Mouse (Mus musculus): ENCODE data around the gene Use1. TPM values are rescaled to one million over a fixed set of nuclear protein-coding genes. Genes with fewer than 3 reads are reported as not detected.

Gene Use1
- polyA plus RNA-seq, 1 experiment from 2014 or later: 87.0 TPM

DNA sequence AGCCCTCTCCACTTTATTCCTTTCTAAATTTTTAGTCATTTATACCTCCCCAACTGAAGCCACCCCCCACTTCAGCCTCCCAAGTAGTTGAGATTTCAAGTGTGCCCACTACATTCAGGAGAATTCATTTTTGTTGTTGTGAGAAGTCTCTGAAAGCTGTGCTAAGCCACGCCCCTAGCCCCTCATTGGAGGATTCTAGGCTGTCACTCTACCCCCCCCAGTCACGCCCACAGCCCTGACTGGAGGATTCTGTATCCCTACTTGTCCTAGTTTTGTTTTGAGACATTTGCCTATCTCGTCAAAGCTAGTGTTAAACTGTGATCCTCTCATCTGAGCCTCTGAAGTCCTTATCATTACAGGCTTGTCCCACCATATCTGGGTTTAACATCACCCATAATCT, 26.2 kb downstream of the Use1 start:
- no peaks in the 10 kb centered on the region for H3K9me3 ChIP-seq
- H3K4me3 ChIP-seq: no peak overlapping the region
- ATAC-seq (ENCODE audit: borderline replicate concordance, extremely low read depth, low FRiP score, low TSS enrichment): no peak

GRCm38 (mm10) chr8:71394481-71394880, 27.8 kb downstream of the Use1 start:
- Histone ChIP-seq H3K27ac (0 out of 2 replicates have a peak overlapping the region, but pooled peaks have one; percentile 9), H3K4me2 (peak overlapping the region; percentile 80), H3K9ac (0 out of 2 replicates have a peak overlapping the region, but pooled peaks have one; percentile 2), H3K36me3 (peaks cover 9% of the 10 kb centered on the region), H3K4me1 (peaks cover 14% of the 10 kb centered on the region), H3K27me3 (no peaks in the 10 kb centered on the region), H3K4me3 (peak overlapping the region; percentile 20), H3K9me3 (no peaks in the 10 kb centered on the region)
- WGBS: 73% methylated on average over 7 of the region's 7 CpGs
- no peak for ATAC-seq (ENCODE audit: borderline replicate concordance, extremely low read depth, low FRiP score, low TSS enrichment)

More for the DNA sequence above, 26.2 kb downstream of the Use1 start:
- Histone ChIP-seq H3K4me1 (peaks cover 14% of the 10 kb centered on the region), H3K36me3 (no peaks in the 10 kb centered on the region; the same call in 1 of the 2 replicates), H3K4me2 (peak overlapping the region; percentile 28), H3K27me3 (no peaks in the 10 kb centered on the region), H3K9ac (no peak overlapping the region), H3K27ac (no peak overlapping the region)
- 18% methylated on average over 3 of the region's 3 CpGs for WGBS

DNA sequence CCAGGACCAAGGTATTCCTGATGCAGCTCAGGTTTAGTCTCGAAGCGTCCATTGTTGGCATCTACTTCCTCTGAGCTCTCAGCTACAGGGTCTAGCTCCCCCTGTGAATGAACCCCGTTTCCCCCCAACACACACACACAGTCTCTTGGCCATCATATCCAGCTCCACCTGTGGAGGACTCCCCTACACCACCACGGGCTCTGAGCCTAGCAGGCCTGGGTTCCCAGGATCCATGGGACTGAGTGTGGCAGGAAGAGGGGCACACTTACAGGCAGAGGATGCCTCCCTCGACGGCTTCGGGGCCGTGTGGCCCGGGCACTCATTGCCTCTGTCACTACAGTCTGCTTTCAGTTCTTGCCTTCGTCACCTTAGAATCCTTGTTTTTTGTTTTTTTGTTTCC, 28.4 kb downstream of the Use1 start:
- Histone ChIP-seq H3K4me1 (peaks cover 14% of the 10 kb centered on the region), H3K36me3 (peaks cover 11% of the 10 kb centered on the region), H3K9ac (0 out of 2 replicates have a peak overlapping the region, but pooled peaks have one; percentile 2), H3K27me3 (no peaks in the 10 kb centered on the region), H3K9me3 (no peaks in the 10 kb centered on the region), H3K4me2 (peak overlapping the region; percentile 80), H3K4me3 (peak overlapping the region; percentile 20), H3K27ac (peak overlapping the region; percentile 80)
- no peak for ATAC-seq (ENCODE audit: borderline replicate concordance, extremely low read depth, low FRiP score, low TSS enrichment)
- WGBS: 63% methylated on average over 10 of the region's 10 CpGs

- Histone ChIP-seq H3K4me3 (peak within 1 kb of the TSS; percentile 63), H3K27ac (peak within 1 kb of the TSS; percentile 80), H3K4me1 (peaks cover 14% of the 10 kb centered on the region), H3K4me2 (peak within 1 kb of the TSS; percentile 80), H3K9me3 (no peaks in the 10 kb centered on the region), H3K9ac (peak within 1 kb of the TSS; percentile 66; the same call in 1 of the 2 replicates), H3K36me3 (peaks cover 14% of the 10 kb centered on the region), H3K27me3 (no peaks in the 10 kb centered on the region)
- 75% methylated on average over 9 of the region's 9 CpGs for WGBS
- no peak for ATAC-seq (ENCODE audit: borderline replicate concordance, extremely low read depth, low FRiP score, low TSS enrichment)
These were observed 29.0 kb downstream of the Use1 start, which contains the start of gene Ushbp1 for GRCm38 (mm10) chr8:71395629-71396028. Gene Ushbp1, minus strand, starts transcription at chr8:71395802.

GRCm38 (mm10) chr8:71396639-71397305, 30.1 kb downstream of the Use1 start, which contains the start of gene Babam1:
Gene Babam1, plus strand, starts transcription at chr8:71396861.
- Histone ChIP-seq H3K9ac (peak within 1 kb of the TSS; percentile 66), H3K4me3 (peak within 1 kb of the TSS; percentile 63), H3K4me1 (peaks cover 14% of the 10 kb centered on the region), H3K36me3 (peaks cover 16% of the 10 kb centered on the region), H3K4me2 (peak within 1 kb of the TSS; percentile 80), H3K27ac (peak within 1 kb of the TSS; percentile 80), H3K27me3 (no peaks in the 10 kb centered on the region), H3K9me3 (no peaks in the 10 kb centered on the region)
- ATAC-seq (ENCODE audit: borderline replicate concordance, extremely low read depth, low FRiP score, low TSS enrichment): peak; percentile 96
- under 1% methylated on average over 34 of the region's 34 CpGs for WGBS

DNA sequence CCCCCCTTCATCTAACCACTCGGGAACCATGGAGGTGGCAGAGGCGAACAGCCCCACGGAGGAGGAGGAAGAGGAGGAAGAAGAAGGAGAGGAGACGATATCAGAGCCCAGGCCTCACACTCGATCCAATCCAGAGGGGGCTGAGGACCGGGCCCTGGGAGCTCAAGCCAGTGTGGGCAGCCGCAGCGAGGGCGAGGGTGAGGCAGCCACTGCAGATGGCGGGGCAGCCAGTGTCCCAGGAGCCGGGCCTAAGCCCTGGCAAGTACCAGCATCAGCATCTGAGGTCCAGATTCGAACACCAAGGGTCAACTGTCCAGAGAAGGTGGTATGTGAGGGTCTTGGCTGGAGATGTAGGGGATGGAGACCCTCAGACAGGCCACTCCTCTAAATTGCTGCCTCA, 31.1 kb downstream of the Use1 start:
- Histone ChIP-seq H3K27me3 (no peaks in the 10 kb centered on the region), H3K4me3 (peak overlapping the region; percentile 63), H3K27ac (no peak overlapping the region), H3K4me1 (peaks cover 14% of the 10 kb centered on the region), H3K4me2 (peak overlapping the region; percentile 80), H3K9ac (no peak overlapping the region), H3K36me3 (peaks cover 16% of the 10 kb centered on the region), H3K9me3 (no peaks in the 10 kb centered on the region)
- WGBS: 82% methylated on average over 12 of the region's 12 CpGs
- no peak for ATAC-seq (ENCODE audit: borderline replicate concordance, extremely low read depth, low FRiP score, low TSS enrichment)

DNA sequence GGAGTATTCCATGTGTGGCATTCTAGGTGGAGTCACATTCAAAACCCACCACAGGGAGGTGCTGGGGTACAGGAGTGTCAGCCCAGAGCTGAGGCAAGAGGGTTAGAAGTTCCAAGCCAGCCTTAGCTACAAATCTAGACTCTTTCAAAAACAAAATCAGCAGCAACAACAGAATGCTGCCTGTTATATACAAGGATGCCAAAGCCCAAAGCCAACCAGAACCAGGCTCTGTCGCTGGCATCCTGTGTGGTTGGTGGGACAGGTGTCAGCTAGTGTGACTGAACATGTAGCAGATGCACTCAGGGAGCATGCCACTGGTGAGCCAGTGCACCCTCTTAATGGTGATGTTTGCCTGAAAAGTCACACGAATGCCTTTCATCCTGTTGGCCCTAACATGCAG, 34.2 kb downstream of the Use1 start:
- Histone ChIP-seq H3K4me1 (peaks cover 22% of the 10 kb centered on the region), H3K27ac (no peak overlapping the region), H3K36me3 (peaks cover 16% of the 10 kb centered on the region), H3K4me2 (no peak overlapping the region), H3K27me3 (no peaks in the 10 kb centered on the region), H3K9ac (no peak overlapping the region), H3K4me3 (no peak overlapping the region), H3K9me3 (no peaks in the 10 kb centered on the region)
- 90% methylated on average over 2 of the region's 2 CpGs for WGBS
- ATAC-seq (ENCODE audit: borderline replicate concordance, extremely low read depth, low FRiP score, low TSS enrichment): no peak

GRCm38 (mm10) chr8:71401454-71401853, 34.8 kb downstream of the Use1 start:
- Histone ChIP-seq H3K4me2 (no peak overlapping the region), H3K27me3 (no peaks in the 10 kb centered on the region), H3K9ac (no peak overlapping the region), H3K9me3 (no peaks in the 10 kb centered on the region), H3K36me3 (peaks cover 16% of the 10 kb centered on the region), H3K4me3 (no peak overlapping the region), H3K4me1 (peaks cover 23% of the 10 kb centered on the region), H3K27ac (no peak overlapping the region)
- ATAC-seq (ENCODE audit: borderline replicate concordance, extremely low read depth, low FRiP score, low TSS enrichment): no peak

- ATAC-seq (ENCODE audit: borderline replicate concordance, extremely low read depth, low FRiP score, low TSS enrichment): no peak
- H3K4me1 ChIP-seq: peaks cover 28% of the 10 kb centered on the region
These were observed 35.9 kb downstream of the Use1 start for GRCm38 (mm10) chr8:71402446-71402964.

GRCm38 (mm10) chr8:71403107-71403885, 36.6 kb downstream of the Use1 start:
- peaks cover 23% of the 10 kb centered on the region for H3K36me3 ChIP-seq
- H3K27ac ChIP-seq: no peak overlapping the region
- H3K4me1 ChIP-seq: peaks cover 28% of the 10 kb centered on the region
- WGBS: 48% methylated on average over 6 of the region's 6 CpGs
- ATAC-seq (ENCODE audit: borderline replicate concordance, extremely low read depth, low FRiP score, low TSS enrichment): no peak
- no peak overlapping the region for H3K4me2 ChIP-seq
- no peaks in the 10 kb centered on the region for H3K27me3 ChIP-seq
- H3K9me3 ChIP-seq: no peaks in the 10 kb centered on the region
- no peak overlapping the region for H3K4me3 ChIP-seq
- no peak overlapping the region for H3K9ac ChIP-seq

More at GRCm38 (mm10) chr8:71402446-71402964, 35.9 kb downstream of the Use1 start:
- 75% methylated on average over 9 of the region's 9 CpGs for WGBS
- Histone ChIP-seq H3K9me3 (no peaks in the 10 kb centered on the region), H3K4me2 (no peak overlapping the region), H3K27me3 (no peaks in the 10 kb centered on the region), H3K9ac (no peak overlapping the region), H3K4me3 (no peak overlapping the region), H3K36me3 (peaks cover 18% of the 10 kb centered on the region), H3K27ac (no peak overlapping the region)

- no peak for ATAC-seq (ENCODE audit: borderline replicate concordance, extremely low read depth, low FRiP score, low TSS enrichment)
- H3K27me3 ChIP-seq: no peaks in the 10 kb centered on the region
These were observed 37.4 kb downstream of the Use1 start for GRCm38 (mm10) chr8:71404011-71404410.

More at GRCm38 (mm10) chr8:71404011-71404410, 37.4 kb downstream of the Use1 start:
- H3K9ac ChIP-seq: no peak overlapping the region
- H3K9me3 ChIP-seq: no peaks in the 10 kb centered on the region
- no peak overlapping the region for H3K4me3 ChIP-seq
- peaks cover 24% of the 10 kb centered on the region for H3K36me3 ChIP-seq
- WGBS: 84% methylated on average over 8 of the region's 8 CpGs
- H3K4me2 ChIP-seq: no peak overlapping the region
- peaks cover 28% of the 10 kb centered on the region for H3K4me1 ChIP-seq
- no peak overlapping the region for H3K27ac ChIP-seq
